Mouse (Mus musculus): ENCODE measurements at regions not wholly inside any gene's neighbourhood (a gene's known extent, or its start where the extent isn't known, plus 50 kb on each side); places are given as distances from the start of the nearest gene placed in this dataset.

DNA sequence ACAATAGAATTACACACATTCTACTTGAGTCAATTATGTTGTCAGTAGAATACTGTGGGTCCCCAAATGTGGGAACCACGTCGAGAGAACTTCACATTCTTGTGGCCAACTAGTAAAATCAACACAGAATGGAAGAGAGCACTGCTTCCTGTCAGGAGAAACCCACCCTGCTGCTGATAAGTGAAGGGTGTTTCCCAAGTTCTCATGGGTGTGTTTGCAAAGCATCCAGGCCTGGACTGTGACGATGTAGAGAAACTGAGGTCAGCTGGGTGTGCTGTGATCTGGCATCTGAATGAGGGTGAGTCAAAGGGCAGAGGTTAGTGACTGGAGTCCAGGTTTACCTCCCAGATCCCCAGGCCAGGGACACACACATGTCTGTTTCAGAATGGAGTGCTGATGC, 81.7 kb upstream of the Marcks start:
- no peak for DNase-seq (ENCODE audit: low spot score)

- DNase-seq (ENCODE audit: low spot score) = no peak
These were observed 81.2 kb upstream of the Marcks start for GRCm38 (mm10) chr10:37219936-37220335.

- no peak for DNase-seq (ENCODE audit: low spot score)
These were observed 80.7 kb upstream of the Marcks start for GRCm38 (mm10) chr10:37219381-37219780.

- no peak for DNase-seq (ENCODE audit: low spot score)
These were observed 75.9 kb upstream of the Marcks start for GRCm38 (mm10) chr10:37214656-37215055.

DNA sequence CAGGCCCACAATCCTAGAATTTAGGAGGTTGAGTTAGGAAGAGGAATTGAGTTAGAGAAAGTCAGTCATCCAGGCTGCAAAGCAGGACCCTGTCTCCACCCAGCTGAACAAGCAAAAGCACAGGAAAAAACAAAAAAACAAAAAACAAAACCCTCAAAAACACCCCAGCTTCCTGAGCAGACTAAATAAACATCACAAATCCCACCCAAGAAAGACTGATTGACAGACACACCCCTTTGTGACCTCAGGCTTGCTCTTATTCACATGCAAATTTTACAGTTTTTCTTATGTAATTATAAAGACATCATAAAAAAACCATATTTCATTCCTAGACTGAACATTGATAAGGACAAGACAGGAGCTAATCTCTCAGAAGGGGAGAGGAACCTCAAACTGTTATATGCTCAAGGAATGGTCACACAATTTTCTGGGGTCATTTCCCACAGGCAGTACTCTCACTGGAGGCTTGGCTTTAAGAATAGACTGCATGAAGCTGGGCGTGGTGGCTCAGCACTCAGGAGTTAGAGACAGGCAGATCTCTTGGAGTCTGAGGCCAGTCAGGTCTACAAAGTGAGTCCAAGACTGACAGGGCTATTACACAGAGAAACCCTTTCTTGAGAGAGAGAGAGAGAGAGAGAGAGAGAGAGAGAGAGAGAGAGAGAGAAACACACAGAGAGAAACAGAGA, 73.8 kb upstream of the Marcks start:
- no peak for DNase-seq (ENCODE audit: low spot score)

DNA sequence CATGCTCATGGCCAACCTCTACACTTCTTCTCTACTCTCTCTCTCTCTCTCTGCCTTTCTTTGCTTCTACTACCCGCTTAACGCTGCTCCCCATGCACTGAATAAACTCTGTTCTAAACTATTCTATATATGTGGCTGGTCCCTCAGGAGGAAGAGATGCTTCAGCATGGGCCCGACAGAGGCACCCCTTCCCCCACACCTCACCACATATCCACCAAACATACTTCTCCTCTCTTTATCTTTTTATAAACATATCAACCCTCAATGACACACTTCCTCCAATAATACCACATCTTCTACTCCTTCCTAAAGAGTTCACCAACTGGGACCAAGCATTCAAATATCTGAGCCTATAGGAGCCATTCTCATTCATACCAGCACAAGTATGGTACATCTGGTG, 72.6 kb upstream of the Marcks start:
- DNase-seq (ENCODE audit: low spot score) = no peak

- DNase-seq (ENCODE audit: low spot score) = no peak
These were observed 71.5 kb upstream of the Marcks start for GRCm38 (mm10) chr10:37210223-37210622.

- DNase-seq (ENCODE audit: low spot score) = no peak
These were observed 68.3 kb upstream of the Marcks start for GRCm38 (mm10) chr10:37206986-37207385.

DNA sequence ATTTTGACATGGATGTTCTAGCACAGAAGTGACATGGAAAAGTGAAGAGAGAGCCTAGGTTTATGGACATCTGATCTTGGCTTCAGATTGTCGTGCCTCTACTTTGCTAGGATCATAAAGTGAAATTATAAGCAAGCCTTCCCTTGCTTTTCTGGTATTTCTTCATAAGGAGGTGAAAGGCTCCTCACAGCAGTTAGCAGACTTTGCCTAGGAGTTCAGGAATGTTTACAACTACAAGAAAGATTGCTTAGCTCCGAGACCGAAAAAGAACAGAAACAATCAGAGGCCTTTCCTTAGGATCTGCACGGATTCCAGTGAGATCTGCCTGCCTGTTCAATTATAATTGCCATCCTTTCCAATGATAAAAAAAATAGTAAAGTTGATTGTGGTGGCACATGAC, 67.8 kb upstream of the Marcks start:
- no peak for DNase-seq (ENCODE audit: low spot score)

- no peak for DNase-seq (ENCODE audit: low spot score)
These were observed 65.0 kb upstream of the Marcks start for GRCm38 (mm10) chr10:37203709-37204108.

- no peak for DNase-seq (ENCODE audit: low spot score)
These were observed 56.2 kb upstream of the Marcks start for GRCm38 (mm10) chr10:37194798-37195453.

GRCm38 (mm10) chr10:37194131-37194797, 55.5 kb upstream of the Marcks start:
- peak; percentile 23 for DNase-seq (ENCODE audit: low spot score)

GRCm38 (mm10) chr10:37192661-37193060, 53.9 kb upstream of the Marcks start:
- no peak for DNase-seq (ENCODE audit: low spot score)

GRCm38 (mm10) chr10:37190092-37190491, 51.4 kb upstream of the Marcks start:
- DNase-seq (ENCODE audit: low spot score) = no peak
